Mouse (Mus musculus) embryonic facial prominence, embryonic 15.5 days (tissue): ENCODE measurements around the gene Kbtbd2. TPM values are rescaled to one million over a fixed set of nuclear protein-coding genes. Genes with fewer than 3 reads are reported as not detected.
A peak's percentile ranks its signal among the peaks of the same experiment; 100 is the strongest.

Source experiments
- ATAC-seq: fragments of 200-750 bp; cut with Nextera tagmentation; 2 replicates; pipeline ENCODE4 v1.8.0; 2017; ENCODE audit warnings: low read depth, moderate TSS enrichment; ENCODE audit not compliant: insufficient number of reproducible peaks, low FRiP score, low TSS enrichment
- H3K27ac ChIP-seq: fragments of 300-500 bp; sonication (generic); replicated peaks from 2 replicates; pipeline ENCODE4 v1.5.1; 2015; ENCODE audit warnings: mild to moderate bottlenecking, inconsistent platforms
- H3K27me3 ChIP-seq: fragments of 300-500 bp; sonication (generic); 2 replicates; pipeline ENCODE4 v1.6.1; 2015; ENCODE audit warnings: inconsistent platforms
- H3K36me3 ChIP-seq: fragments of 300-500 bp; sonication (generic); 2 replicates; pipeline ENCODE4 v1.6.1; 2015; ENCODE audit warnings: mild to moderate bottlenecking, inconsistent platforms
- H3K4me1 ChIP-seq: fragments of 300-500 bp; sonication (generic); 2 replicates; pipeline ENCODE4 v1.6.1; 2015; ENCODE audit warnings: inconsistent platforms
- H3K4me2 ChIP-seq: fragments of 300-500 bp; sonication (generic); replicated peaks from 2 replicates; pipeline ENCODE4 v1.6.1; 2015; ENCODE audit warnings: mild to moderate bottlenecking, inconsistent platforms
- H3K4me3 ChIP-seq: fragments of 300-500 bp; sonication (generic); replicated peaks from 2 replicates; pipeline ENCODE4 v1.5.1; 2015; ENCODE audit warnings: mild to moderate bottlenecking, inconsistent platforms
- H3K9ac ChIP-seq: fragments of 300-500 bp; sonication (generic); 2 replicates; pipeline ENCODE4 v1.6.1; 2015; ENCODE audit warnings: inconsistent platforms
- H3K9me3 ChIP-seq: fragments of 300-500 bp; sonication (generic); replicated peaks from 2 replicates; pipeline ENCODE4 v1.6.1; 2016; ENCODE audit warnings: inconsistent platforms
- WGBS: fragments of 180-500 bp; shearing (Covaris S2); methylation state at CpG from one replicate; pipeline ENCODE4 v1.1.7; 2015; 5-methylcytosine and 5-hydroxymethylcytosine counted together
- polyA plus RNA-seq: library from polyadenylated mRNA; unstranded; fragments of >200 nt; fragmentation: Nextera tagmentation; extraction: Ambion mirVana; gene quantifications from 2 replicates; pipeline ENCODE4 v1.2.1, GENCODE M21; 2015

The Kbtbd2 gene
- polyA plus RNA-seq, 1 experiment from 2014 or later = 29.0 TPM

- H3K4me1 ChIP-seq = no peaks in the 10 kb centered on the region
- no peak for ATAC-seq
- no peak overlapping the region for H3K9ac ChIP-seq
- WGBS = 87% methylated on average over 2 of the region's 2 CpGs
- H3K36me3 ChIP-seq = no peaks in the 10 kb centered on the region
- no peak overlapping the region for H3K27ac ChIP-seq
- H3K27me3 ChIP-seq = no peaks in the 10 kb centered on the region
- no peak overlapping the region for H3K4me2 ChIP-seq
- no peaks in the 10 kb centered on the region for H3K9me3 ChIP-seq
- no peak overlapping the region for H3K4me3 ChIP-seq
Measured at GRCm38 (mm10) chr6:56819124-56819487, 21.5 kb upstream of the Kbtbd2 start.

GRCm38 (mm10) chr6:56818436-56819123, 21.0 kb upstream of the Kbtbd2 start:
- H3K4me2 ChIP-seq = no peak overlapping the region
- 76% methylated on average over 5 of the region's 5 CpGs for WGBS
- H3K36me3 ChIP-seq = no peaks in the 10 kb centered on the region
- no peaks in the 10 kb centered on the region for H3K9me3 ChIP-seq
- no peaks in the 10 kb centered on the region for H3K27me3 ChIP-seq
- no peak overlapping the region for H3K4me3 ChIP-seq
- no peaks in the 10 kb centered on the region for H3K4me1 ChIP-seq
- ATAC-seq = no peak
- H3K9ac ChIP-seq = no peak overlapping the region
- no peak overlapping the region for H3K27ac ChIP-seq

- no peak for ATAC-seq
- Histone ChIP-seq H3K4me3 (no peak overlapping the region), H3K27me3 (no peaks in the 10 kb centered on the region), H3K9ac (no peak overlapping the region), H3K9me3 (no peaks in the 10 kb centered on the region), H3K27ac (no peak overlapping the region), H3K36me3 (no peaks in the 10 kb centered on the region), H3K4me1 (no peaks in the 10 kb centered on the region), H3K4me2 (no peak overlapping the region)
- WGBS = 57% methylated on average over 2 of the region's 2 CpGs
Measured at GRCm38 (mm10) chr6:56813332-56813731, 15.7 kb upstream of the Kbtbd2 start.

DNA sequence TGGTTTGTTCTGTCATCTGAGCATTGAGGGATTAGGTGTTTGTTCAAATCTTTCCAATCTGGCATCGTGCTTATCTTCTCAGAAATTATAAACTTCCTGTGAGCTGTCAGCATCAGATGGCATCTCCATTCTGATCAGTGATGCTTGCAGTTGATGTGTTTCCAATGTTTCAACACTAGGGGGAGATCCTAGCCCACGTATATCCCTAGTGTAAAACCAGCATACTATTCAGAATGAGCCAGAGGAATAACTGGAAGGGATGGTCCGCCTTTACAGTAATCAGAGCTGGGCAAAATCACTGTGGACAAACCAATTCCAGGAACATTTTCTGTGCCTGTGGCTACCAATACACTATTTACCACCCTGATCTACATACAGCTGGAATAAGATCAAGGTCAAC, 11.0 kb upstream of the Kbtbd2 start:
- Histone ChIP-seq H3K4me3 (no peak overlapping the region), H3K9ac (no peak overlapping the region), H3K27me3 (no peaks in the 10 kb centered on the region), H3K36me3 (no peaks in the 10 kb centered on the region), H3K4me2 (no peak overlapping the region), H3K9me3 (no peaks in the 10 kb centered on the region), H3K4me1 (no peaks in the 10 kb centered on the region), H3K27ac (no peak overlapping the region)
- 10% methylated on average over 3 of the region's 3 CpGs for whole genome bisulfite sequencing
- ATAC-seq = no peak

DNA sequence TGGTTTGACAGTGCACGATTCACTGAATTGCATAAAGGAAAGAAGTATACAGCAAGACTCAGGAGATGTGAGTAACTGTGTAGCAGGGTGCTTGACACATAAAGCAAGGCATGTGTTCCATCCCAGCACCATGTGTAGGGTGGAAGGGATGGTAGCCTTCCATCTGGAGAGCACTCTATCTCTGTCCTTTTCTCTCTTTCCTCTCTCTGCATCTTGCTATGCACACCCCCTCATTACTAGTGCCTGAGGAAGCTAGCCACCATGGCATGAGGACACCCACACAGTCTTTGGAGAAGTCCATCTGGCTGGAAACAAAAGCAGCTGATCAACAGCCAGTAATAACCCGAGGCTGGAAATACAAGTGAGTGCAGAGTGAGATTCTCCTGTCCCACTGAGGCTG, 8.6 kb upstream of the Kbtbd2 start:
- H3K4me3 ChIP-seq = no peak overlapping the region
- H3K4me1 ChIP-seq = no peaks in the 10 kb centered on the region
- no peak overlapping the region for H3K9ac ChIP-seq
- H3K4me2 ChIP-seq = no peak overlapping the region
- no peaks in the 10 kb centered on the region for H3K27me3 ChIP-seq
- WGBS = 63% methylated on average over 2 of the region's 2 CpGs
- H3K27ac ChIP-seq = no peak overlapping the region
- H3K36me3 ChIP-seq = no peaks in the 10 kb centered on the region
- no peaks in the 10 kb centered on the region for H3K9me3 ChIP-seq
- ATAC-seq = no peak

DNA sequence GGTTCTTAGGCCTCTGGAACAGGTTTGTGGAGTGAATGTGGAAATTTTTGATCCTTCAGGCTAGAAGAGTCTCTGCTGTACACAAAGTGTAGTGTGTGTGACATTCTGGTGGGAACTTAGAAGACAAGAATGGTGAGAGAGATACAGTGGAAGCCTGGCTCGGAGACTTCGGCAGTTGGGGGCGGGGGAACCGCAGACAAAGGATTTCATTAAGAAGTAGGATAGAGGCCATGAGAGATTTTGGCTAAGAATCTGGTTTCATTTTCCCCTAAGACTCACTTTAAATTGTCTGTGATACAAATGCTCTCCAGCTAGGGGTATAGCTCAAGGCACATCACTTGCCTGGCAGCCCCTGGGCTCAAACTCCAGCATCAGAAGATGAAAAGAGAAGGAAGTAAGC, 7.4 kb upstream of the Kbtbd2 start:
- Histone ChIP-seq H3K4me2 (no peak overlapping the region), H3K9me3 (no peaks in the 10 kb centered on the region), H3K27ac (no peak overlapping the region), H3K4me3 (no peak overlapping the region), H3K27me3 (no peaks in the 10 kb centered on the region), H3K36me3 (no peaks in the 10 kb centered on the region), H3K4me1 (no peaks in the 10 kb centered on the region), H3K9ac (no peak overlapping the region)
- 74% methylated on average over 4 of the region's 4 CpGs for WGBS
- ATAC-seq = no peak

DNA sequence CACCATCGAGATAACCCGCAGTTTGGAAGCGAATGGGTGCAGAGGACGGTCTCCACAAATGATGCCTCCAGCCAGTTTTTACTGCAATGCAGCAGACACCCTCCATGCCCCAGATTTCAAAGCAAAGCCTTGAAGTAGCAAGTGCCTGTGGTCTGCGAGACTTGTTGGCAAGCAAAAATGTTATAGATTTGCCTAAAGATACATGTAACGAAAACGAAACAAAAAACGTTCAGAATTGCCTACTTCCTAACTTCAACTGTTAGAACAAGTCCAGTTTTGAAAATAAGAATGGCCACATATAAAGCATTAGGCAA, 496 bp upstream of the Kbtbd2 start:
- Histone ChIP-seq H3K9ac (peak overlapping the region; percentile 93), H3K4me2 (peak overlapping the region; percentile 67), H3K27me3 (no peaks in the 10 kb centered on the region), H3K4me3 (peak overlapping the region; percentile 60), H3K4me1 (peaks cover 12% of the 10 kb centered on the region), H3K36me3 (no peaks in the 10 kb centered on the region), H3K27ac (peak overlapping the region; percentile 97), H3K9me3 (no peaks in the 10 kb centered on the region)
- 12% methylated on average over 8 of the region's 8 CpGs for WGBS
- ATAC-seq = no peak

DNA sequence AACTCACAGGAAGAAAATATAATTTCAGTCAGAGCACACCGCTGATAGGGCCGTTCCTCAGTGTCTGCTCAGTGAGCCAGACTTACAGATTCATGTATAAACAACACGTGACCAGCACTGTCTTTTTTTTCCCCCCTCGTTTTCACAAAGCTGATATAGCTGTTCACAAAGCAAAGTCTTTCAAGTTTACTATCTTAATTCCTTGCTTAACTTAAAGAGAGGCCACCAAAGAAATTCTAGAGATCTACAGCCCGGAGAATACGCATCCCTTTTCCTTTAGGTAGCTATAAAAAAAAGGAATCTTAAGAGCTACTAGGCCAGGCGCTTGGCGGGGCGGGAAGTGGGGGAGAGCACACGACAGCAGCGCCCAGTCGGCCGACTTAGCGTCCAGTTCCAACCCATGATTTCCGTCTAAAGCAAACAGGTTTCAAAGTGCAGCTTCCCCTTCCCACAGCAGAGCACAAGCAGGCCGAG, 908 bp downstream of the Kbtbd2 start:
- Histone ChIP-seq H3K9me3 (no peaks in the 10 kb centered on the region), H3K36me3 (no peaks in the 10 kb centered on the region), H3K27me3 (no peaks in the 10 kb centered on the region), H3K4me2 (peak overlapping the region; percentile 60), H3K4me3 (peak overlapping the region; percentile 60), H3K27ac (peak overlapping the region; percentile 97), H3K9ac (peak overlapping the region; percentile 93), H3K4me1 (peaks cover 12% of the 10 kb centered on the region)
- under 1% methylated on average over 16 of the region's 16 CpGs for WGBS
- no peak for ATAC-seq

- ATAC-seq = no peak
- no peaks in the 10 kb centered on the region for H3K36me3 ChIP-seq
- peak overlapping the region; percentile 93 for H3K9ac ChIP-seq
- 6% methylated on average over 8 of the region's 8 CpGs for WGBS
- peaks cover 12% of the 10 kb centered on the region for H3K4me1 ChIP-seq
- peak overlapping the region; percentile 60 for H3K4me3 ChIP-seq
- peak overlapping the region; percentile 60 for H3K4me2 ChIP-seq
- H3K9me3 ChIP-seq = no peaks in the 10 kb centered on the region
- H3K27me3 ChIP-seq = no peaks in the 10 kb centered on the region
- peak overlapping the region; percentile 97 for H3K27ac ChIP-seq
Measured at GRCm38 (mm10) chr6:56796232-56796631, 1.4 kb downstream of the Kbtbd2 start.

- Histone ChIP-seq H3K27me3 (no peaks in the 10 kb centered on the region), H3K27ac (no peak overlapping the region), H3K9me3 (no peaks in the 10 kb centered on the region), H3K4me1 (peaks cover 12% of the 10 kb centered on the region), H3K4me3 (no peak overlapping the region), H3K36me3 (no peaks in the 10 kb centered on the region), H3K4me2 (0 out of 2 replicates have a peak overlapping the region, but pooled peaks have one; percentile 60), H3K9ac (no peak overlapping the region)
- ATAC-seq = no peak
- WGBS = 87% methylated on average over 5 of the region's 5 CpGs
Measured at GRCm38 (mm10) chr6:56794834-56795233, 2.8 kb downstream of the Kbtbd2 start.

DNA sequence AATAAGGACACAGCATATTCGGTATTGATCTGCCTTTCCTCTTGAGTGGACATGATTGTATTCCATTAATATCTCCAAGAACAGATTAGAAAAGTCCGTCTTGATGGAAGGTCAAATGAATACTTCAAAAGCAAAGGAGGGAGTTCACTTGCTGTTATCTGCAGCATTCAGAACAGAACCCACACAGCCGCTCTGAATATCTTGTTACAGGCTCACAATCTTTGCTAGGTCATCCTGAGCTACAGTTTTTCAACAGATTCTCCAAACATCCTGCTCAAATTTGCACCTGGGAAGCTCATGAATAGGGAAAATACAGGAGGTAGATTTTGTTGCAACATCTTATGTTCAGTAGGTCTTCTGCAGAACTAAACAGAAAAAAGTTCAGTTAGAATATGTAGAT, 8.3 kb downstream of the Kbtbd2 start:
- 81% methylated on average over 3 of the region's 3 CpGs for WGBS
- no peak for ATAC-seq
- Histone ChIP-seq H3K4me2 (no peak overlapping the region), H3K27ac (no peak overlapping the region), H3K9ac (no peak overlapping the region), H3K4me1 (no peaks in the 10 kb centered on the region), H3K36me3 (peaks cover 15% of the 10 kb centered on the region; the same call in 1 of the 2 replicates), H3K4me3 (no peak overlapping the region), H3K9me3 (no peaks in the 10 kb centered on the region), H3K27me3 (no peaks in the 10 kb centered on the region)

DNA sequence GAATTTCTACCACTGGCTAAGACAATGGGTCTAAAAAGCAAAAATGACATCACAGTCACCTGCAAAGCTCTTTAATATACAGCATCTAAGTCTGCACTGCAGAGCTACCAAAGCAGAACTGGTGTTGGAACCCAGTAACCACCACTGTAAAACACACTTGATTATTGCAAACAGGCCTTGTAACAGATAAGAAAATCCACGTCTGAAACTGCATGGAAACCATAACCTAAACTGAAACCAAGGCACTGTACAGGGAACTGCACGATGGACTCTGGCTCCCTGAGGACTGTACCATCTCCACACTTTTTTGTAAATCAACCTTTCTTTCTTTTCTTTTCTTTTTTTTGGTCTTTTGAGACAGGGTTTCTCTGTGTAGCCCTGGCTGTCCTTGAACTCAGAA, 9.9 kb downstream of the Kbtbd2 start:
- H3K9me3 ChIP-seq = no peaks in the 10 kb centered on the region
- 84% methylated on average over 2 of the region's 2 CpGs for WGBS
- H3K36me3 ChIP-seq = peaks cover 15% of the 10 kb centered on the region; the same call in 1 of the 2 replicates
- H3K9ac ChIP-seq = no peak overlapping the region
- H3K27me3 ChIP-seq = no peaks in the 10 kb centered on the region
- no peak for ATAC-seq
- H3K4me1 ChIP-seq = no peaks in the 10 kb centered on the region
- H3K4me3 ChIP-seq = no peak overlapping the region
- H3K4me2 ChIP-seq = no peak overlapping the region
- no peak overlapping the region for H3K27ac ChIP-seq
